Mouse (Mus musculus) right cerebral cortex, postnatal 14 days (tissue): ENCODE measurements around the gene Car6.

Experiments used
- DNase-seq: peaks from one replicate; pipeline ENCODE4 v3.0.0; 2022

The Car6 gene

DNA sequence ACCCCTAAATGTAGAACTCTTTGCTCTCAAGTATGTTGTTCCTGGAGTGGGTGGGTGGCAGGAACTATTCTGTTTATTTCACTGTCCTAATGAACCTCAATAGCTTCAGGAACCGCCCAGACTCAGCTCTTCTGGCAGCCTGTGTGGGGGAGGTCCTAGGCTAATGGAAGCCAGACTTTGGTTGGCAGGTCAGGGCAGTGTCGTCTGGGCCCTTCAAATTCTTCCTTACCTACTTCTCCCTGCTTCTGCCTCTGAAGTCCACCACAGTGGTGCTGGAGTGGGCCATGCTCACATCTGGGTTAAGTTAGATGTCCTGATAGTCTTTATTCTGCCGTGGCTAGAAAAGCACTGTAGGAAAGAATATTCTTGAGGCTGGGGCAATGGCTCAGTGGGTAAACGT is 23.0 kb downstream of the Car6 start:
- DNase-seq, result no peak

DNA sequence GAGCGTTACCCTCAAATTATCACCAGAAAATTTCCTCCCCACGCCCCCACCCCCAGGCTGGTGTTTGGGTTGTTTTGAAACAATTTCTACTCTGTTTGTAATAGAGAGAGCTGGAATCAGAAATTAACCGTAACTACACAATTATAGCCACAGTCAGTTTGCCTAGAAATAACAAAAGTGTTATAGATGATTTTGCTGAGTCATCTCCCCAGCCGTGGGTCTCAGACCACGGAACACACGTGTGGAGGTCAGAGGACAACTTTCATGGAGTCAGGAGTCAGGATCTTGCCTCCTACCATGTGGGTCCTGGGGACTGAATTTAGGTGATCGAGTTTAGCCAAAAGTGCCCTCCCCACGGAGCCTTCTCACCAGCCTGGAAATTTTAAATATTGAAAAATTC is 24.0 kb downstream of the Car6 start:
- DNase-seq, result no peak

GRCm38 (mm10) chr4:150176535-150176934 is 24.6 kb downstream of the Car6 start:
- DNase-seq, result peak; percentile 31

DNA sequence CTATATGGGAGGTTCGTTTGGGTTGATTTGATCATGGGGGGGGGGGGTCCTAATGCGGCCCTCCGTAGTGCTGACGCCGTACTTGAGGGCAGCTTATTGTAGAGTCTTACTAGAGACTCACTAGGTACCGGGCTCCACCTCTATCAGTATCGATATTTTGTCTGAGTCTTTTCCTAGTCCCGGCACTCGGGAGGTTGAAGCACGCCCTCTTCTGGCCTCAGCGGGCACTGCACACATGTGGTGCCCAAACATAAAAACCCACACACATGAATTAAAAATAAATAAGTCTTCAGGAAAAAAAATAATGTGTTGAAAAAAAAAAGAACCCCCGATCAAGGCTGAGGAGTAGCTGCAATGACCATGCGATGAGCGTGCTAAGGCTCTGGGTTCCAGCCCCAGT is 27.1 kb downstream of the Car6 start:
- no peak for DNase-seq

- peak; percentile 35 for DNase-seq
Measured at GRCm38 (mm10) chr4:150173281-150173680, 27.9 kb downstream of the Car6 start.

DNA sequence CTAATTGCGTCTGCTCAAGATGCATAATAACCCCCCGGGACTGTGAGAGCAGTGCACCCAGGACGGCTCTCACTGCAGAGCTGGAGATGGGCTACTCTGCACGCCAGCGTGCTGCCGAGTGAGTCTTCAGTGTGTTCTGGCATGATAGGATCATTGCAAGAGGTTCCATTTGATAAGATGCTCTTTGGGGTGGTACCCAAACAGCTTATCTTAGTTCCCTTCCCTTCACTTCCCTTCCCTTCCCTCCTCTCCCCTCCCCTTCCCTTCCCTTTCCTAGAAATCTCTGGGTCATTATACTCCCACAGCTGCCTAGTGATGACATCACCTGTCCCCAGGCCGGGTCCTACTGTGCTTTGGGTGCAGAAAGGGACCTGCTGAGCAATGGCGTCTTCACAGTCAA is 29.0 kb downstream of the Car6 start:
- no peak for DNase-seq

DNA sequence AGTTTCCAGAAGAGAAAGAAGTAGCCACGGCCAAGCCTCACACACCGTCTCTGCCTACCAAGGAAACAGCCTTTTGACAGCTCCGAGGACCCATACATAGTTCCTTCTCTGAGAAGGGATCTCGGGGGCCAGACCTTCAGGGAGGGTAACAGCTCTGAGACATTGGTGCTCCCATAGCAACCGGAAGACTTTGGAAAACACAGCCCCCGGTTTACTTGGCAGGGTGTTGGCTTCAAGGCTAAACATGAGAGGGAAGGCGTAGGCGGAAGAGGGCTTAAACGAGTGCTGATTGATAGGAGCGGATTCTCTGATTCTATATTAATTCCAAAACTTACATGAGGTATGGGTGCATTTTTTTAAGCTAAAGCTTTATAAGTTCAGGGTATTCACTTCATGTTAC is 32.7 kb downstream of the Car6 start:
- peak; percentile 13 for DNase-seq

DNA sequence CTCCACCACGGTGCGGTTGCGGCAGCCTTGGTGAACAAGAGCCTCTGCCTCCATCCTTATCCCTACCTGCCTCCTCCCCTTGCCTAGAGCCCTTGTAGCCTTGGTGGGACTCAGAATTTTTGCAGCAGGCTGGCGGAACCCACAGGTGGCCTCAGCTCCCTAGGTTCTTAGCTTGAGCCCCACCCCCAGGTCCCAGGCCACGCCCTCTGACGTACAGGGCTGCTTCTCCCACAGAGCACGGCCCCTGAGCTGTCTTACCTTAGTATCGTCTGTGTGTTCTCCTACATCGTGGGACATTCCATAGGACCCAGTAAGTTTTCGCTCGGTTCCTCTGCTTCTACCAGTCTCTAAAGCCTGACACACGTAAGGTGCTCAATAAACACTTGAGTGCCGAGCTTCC is 36.3 kb downstream of the Car6 start:
- DNase-seq, result no peak

DNA sequence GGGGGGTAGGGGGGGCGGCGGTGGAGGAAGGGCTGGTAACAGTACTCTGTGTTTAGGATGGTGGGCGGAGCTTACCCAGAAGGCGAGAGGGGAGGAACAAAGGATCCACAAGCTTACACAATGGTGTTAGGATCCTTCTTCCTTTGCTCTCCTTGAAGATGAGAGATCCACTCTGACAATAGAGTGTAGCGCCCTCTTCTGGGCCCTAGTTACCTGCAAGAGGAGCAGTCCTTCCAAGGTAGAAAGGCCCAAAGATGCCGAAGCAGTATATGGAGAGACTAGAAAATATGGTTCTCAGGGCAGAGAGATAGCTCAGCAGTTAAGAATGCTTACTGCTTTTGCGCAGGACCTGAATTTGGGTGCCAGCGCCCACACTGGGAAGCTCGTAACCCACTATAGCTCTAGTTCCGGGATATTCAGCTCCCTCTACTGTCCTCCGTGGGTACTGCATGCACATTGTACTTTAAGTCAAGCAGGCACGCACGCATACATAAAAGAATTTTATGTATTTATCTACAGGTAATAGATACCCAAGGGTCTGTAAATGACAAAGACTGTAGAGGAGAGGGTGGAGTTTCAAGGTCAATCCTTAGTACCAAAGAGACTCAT is 38.5 kb downstream of the Car6 start:
- DNase-seq, result no peak

DNA sequence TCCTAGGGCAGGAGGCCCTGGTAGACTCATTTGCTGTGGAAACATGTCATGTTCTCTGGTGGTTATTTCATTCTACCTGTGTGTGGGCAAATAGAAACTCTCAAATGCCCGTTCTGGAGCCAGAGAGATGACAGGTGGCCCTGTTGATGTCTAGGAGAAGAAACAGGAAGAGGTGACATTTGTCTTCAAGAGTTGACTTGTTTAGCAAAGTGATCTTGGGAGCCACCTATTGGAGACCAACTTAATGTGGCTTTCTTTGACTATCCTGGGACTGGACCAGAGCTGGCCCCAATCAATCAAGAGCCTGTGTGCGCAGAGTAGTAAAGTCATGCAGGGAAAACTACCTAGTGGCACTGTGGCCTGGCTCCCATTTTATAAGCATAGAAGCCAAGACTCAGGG is 41.7 kb downstream of the Car6 start:
- no peak for DNase-seq

GRCm38 (mm10) chr4:150157348-150157882 is 43.7 kb downstream of the Car6 start:
- DNase-seq, result no peak

- DNase-seq, result no peak
Measured at GRCm38 (mm10) chr4:150155731-150156130, 45.4 kb downstream of the Car6 start.

DNA sequence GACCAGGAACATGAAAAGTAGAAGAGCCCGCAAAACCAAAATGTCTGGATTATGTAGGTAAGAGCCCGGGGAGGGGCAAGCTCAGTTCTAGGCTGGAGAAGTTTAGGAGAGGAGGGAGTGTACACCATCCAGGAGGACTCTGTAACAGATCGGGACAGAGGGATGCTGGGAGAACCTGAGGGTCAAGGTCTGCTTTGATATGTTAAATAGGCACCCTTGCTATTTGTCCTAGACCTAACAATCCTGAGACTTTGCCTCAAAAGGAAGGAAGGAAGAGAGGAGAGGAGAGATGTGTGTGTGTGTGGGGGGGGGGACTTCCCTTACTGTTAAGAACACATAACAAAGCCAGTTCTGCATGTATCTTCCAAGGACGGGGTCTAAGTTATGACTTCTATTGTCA is 45.8 kb downstream of the Car6 start:
- no peak for DNase-seq

DNA sequence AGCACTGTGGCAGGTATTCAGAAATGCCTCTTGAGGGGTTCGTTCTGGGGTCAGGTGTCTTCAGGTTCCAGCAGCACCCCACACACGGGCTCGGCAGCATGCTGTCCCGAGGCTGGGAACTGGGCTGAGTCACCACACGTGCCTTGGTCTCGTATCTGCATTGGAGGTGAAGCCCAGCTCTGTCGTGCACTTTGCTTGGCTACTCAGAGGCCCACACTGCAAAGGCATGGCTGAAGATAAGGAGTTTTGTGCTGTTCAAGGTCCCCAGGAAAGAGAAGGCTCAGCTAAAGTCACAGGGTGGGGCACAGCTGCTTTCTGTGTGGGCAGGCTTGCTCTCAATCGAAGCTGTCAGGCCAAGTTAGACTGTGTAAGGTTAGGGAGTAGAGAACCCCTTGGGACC is 48.6 kb downstream of the Car6 start:
- no peak for DNase-seq

- DNase-seq, result no peak
Measured at GRCm38 (mm10) chr4:150151045-150151444, 50.1 kb downstream of the Car6 start.

- no peak for DNase-seq
Measured at GRCm38 (mm10) chr4:150146286-150146685, 54.8 kb downstream of the Car6 start.

DNA sequence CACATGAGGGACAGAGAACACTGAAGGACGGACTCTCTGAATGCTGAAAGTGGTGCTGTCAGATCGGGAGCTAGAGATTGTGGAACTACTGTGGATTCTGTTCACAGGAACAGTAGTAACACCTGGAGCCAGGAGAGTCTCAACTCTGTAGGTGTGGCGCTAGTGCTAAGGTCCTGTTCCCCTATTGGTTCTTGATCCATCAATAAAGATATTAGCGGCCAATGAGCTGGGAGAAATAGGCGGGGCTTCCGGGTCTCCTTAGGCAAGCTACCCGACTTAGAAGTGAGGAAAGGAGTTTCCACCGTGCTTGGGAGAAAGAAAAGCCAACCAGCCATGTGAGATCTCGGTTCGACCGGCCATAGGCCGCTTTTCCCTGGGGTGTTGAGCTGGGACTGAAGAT is 56.9 kb downstream of the Car6 start:
- no peak for DNase-seq

DNA sequence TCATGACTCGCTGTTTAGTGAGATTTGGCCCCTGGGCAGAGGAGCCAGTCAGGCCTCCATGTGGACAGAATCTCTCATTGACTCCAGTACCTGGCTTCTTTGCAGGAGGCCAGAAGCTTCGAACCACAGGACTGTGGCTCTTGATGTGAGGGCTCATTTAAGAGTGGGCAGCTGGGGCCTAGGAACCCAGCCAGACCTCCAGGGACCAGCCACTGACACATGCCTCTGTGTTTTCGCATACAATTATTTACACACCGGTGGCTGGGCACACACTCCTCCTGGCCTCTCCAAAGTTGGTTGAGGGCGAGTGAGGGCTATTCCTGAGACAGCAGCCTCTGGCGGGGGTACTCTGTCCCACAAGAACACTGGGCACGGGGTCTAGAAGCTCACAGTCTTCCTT is 60.8 kb downstream of the Car6 start:
- DNase-seq, result no peak

DNA sequence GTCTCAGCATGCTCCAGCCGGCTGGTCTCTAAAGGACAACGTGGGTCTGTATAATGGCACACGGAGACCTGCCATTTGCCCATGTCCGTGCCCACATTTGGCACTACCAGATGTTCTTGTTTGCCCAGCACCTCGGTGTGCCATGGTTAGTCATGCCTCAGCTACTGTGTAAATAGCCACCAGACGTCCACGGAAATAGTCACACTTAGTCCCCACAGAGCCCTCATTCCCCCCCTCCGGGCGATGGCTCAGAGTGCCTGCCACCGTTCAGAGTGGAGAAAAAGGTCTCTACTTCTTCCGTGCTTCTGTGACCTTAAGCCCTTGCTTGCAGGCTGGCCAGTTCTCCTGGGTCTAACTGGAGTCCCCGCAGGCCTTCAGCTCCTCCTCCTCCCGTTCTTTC is 62.0 kb downstream of the Car6 start:
- DNase-seq, result no peak

- DNase-seq, result peak; percentile 62
Measured at GRCm38 (mm10) chr4:150138084-150138543, 63.0 kb downstream of the Car6 start.

DNA sequence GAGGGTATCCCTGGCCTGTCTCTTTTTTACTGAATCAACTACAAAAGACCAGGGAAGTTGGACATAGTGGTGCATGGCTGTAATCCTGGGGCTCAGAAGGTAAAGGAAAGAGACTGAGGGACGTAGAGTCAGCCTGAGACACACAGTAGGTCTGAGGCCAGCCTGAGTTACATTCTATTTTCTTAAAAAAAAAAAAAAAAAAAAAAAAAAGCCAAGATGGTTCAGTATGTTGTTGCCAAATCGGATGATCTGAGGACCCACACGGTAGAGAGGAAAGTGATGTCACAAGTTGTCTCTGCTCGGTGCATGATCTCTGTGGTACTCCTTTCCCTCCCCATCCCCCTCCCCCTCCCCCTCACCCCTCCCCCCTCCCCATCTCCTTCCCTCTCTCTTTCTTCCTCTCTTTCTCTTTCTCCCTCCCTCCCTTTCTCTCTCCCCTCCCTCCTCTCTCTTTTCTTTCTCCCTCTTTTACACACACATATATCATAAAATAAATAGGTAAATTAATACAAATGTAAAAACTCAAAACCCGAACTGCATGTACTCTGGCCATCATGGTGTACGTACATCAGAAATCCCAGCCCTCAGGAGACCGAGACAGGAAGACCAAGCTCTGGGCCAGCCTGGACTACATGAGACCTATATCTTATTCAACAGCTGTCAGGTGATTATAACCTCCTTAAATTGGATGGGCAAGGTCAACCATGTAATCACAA is 63.6 kb downstream of the Car6 start:
- no peak for DNase-seq
